Mouse (Mus musculus) cerebellum, adult (tissue): ENCODE data around the gene Grid2.
A peak's percentile ranks its signal among the peaks of the same experiment; 100 is the strongest.

ENCODE experiments used
- ATAC-seq: cut with Nextera tagmentation; 2 replicates; pipeline ENCODE4 v1.9.2; 2017; ENCODE audit warnings: mild to moderate bottlenecking, moderate library complexity, mixed read lengths; ENCODE audit not compliant: insufficient number of reproducible peaks, low FRiP score, low TSS enrichment

Gene Grid2

GRCm38 (mm10) chr6:64684973-64685372 lies 1429.3 kb downstream of the Grid2 start:
- ATAC-seq = no peak

- ATAC-seq = no peak
Observed at GRCm38 (mm10) chr6:64688181-64688944, 1432.7 kb downstream of the Grid2 start.

- no peak for ATAC-seq
Observed at GRCm38 (mm10) chr6:64694688-64695087, 1439.0 kb downstream of the Grid2 start.

DNA sequence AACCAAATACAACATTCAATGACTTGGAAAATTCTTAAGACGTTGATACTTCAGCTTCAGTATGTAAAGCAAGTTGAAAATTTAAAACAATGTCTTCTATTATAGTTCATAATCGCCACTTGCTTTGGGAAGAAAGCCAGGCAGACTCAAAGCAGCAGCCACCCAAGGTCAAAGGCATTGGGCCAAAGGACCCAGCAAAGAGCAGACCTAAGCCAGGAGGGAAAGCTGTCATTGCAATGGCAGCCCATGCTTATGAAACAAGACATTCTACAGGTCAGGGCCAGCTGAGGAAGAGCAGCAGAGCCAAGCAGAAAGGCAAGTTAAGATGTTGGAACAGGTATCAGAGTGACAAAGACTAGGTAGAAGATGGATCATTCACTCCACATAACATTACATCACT lies 1448.0 kb downstream of the Grid2 start:
- ATAC-seq = no peak

GRCm38 (mm10) chr6:64727751-64728403 lies 1472.2 kb downstream of the Grid2 start:
- ATAC-seq = no peak

DNA sequence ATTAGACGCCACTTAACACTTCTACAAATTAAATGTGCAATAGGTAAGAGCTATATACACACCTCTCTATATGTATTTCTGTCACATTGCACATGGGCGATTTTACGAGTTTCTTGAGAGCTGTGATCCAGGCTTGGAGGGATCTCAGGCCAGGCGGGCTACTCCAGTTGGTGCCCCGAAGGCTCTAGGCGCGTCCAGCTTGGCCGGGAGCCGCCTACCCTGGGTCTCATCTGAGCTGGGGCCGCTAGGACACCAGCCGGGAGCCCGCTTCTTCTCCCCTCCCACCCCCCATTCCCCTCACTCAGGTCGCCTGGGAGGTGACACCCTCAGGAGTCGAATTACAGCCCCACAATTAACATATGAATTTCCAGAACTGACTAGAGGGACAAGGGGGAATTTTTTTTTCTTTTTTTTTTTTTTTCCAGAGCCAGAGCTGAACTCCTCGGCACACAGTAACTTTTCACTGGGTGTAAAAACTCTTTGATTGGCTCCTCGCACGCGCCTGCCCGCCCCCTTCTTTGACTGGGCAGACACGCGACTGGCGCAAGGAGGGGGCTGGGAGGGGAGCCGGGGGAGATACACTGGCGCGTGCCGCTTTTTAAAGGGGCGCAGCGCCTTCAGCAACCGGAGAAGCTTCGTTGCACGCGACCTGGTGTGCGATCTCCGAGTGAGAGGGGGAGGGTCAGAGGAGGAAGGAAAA lies 1473.0 kb downstream of the Grid2 start, which contains the start of gene Atoh1:
Gene Atoh1, plus strand, starts transcription at position 627 of the 700 bp plus-strand sequence.
- ATAC-seq = no peak

DNA sequence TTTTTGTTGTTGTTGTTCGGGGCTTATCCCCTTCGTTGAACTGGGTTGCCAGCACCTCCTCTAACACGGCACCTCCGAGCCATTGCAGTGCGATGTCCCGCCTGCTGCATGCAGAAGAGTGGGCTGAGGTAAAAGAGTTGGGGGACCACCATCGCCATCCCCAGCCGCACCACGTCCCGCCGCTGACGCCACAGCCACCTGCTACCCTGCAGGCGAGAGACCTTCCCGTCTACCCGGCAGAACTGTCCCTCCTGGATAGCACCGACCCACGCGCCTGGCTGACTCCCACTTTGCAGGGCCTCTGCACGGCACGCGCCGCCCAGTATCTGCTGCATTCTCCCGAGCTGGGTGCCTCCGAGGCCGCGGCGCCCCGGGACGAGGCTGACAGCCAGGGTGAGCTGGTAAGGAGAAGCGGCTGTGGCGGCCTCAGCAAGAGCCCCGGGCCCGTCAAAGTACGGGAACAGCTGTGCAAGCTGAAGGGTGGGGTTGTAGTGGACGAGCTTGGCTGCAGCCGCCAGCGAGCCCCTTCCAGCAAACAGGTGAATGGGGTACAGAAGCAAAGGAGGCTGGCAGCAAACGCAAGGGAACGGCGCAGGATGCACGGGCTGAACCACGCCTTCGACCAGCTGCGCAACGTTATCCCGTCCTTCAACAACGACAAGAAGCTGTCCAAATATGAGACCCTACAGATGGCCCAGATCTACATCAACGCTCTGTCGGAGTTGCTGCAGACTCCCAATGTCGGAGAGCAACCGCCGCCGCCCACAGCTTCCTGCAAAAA lies 1473.7 kb downstream of the Grid2 start:
- 0 out of 2 replicates have a peak, but pooled peaks have one; percentile 5 for ATAC-seq

DNA sequence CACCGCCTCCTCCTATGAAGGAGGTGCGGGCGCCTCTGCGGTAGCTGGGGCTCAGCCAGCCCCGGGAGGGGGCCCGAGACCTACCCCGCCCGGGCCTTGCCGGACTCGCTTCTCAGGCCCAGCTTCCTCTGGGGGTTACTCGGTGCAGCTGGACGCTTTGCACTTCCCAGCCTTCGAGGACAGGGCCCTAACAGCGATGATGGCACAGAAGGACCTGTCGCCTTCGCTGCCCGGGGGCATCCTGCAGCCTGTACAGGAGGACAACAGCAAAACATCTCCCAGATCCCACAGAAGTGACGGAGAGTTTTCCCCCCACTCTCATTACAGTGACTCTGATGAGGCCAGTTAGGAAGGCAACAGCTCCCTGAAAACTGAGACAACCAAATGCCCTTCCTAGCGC lies 1474.4 kb downstream of the Grid2 start:
- no peak for ATAC-seq

- ATAC-seq = no peak
Observed at GRCm38 (mm10) chr6:64730506-64731020, 1474.9 kb downstream of the Grid2 start.

GRCm38 (mm10) chr6:64731126-64731525 lies 1475.5 kb downstream of the Grid2 start:
- ATAC-seq = no peak

- ATAC-seq = no peak
Observed at GRCm38 (mm10) chr6:64731621-64732320, 1476.1 kb downstream of the Grid2 start.

GRCm38 (mm10) chr6:64733311-64733710 lies 1477.6 kb downstream of the Grid2 start:
- no peak for ATAC-seq

DNA sequence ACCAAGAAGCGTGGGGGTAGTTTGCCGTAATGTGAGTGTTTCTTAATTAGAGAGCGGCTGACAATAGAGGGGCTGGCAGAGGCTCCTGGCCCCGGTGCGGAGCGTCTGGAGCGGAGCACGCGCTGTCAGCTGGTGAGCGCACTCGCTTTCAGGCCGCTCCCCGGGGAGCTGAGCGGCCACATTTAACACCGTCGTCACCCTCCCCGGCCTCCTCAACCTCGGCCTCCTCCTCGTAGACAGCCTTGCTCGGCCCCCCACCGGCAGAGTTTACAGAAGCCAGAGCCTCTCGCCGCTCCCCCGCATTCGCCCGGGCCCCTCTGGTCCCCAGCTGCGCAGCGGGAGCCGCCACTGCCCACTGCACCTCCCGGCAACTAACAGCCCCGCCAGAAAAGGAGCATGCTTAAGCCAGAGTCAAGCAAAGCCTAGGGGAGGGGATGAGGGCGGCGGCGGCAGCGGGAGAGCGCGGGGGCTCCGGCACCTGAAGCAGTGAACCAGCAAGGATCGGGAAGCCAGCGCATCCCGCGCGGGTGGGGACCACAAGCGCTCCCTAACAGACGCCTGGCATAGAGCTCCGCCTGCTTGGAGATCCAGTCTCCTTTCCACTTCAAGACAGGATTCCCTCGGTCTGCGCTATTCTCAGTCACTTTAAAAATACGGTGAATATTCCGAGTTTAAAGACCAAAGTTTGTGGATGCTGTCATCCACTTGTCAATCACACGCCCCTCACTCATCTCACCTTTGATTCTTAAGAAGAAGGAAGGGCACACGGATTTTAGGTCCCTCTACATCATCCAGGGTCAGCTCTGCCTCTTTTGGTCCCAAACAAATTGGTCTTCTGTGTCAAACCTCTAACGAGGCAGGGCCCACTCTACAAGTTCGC lies 1479.0 kb downstream of the Grid2 start:
- 0 out of 2 replicates have a peak, but pooled peaks have one; percentile 18 for ATAC-seq

DNA sequence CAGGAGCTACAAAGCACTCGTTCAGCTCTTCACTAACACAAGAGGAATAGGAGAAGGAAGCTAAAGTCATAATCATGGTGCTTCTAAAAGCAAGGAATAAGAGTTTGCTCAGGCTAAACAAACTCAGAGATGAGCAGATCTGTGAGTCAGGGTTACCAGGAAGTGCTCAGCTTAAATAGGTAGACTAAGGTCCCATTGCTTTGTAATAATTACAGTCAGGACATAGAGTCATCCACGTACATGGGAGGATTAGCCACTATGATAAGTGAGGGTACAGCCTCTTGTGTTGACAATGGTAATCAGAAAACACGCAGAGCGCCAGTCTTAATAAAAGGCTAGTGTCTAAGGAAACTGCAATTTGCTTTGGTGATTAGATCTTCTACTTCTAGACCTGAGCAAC lies 1480.6 kb downstream of the Grid2 start:
- no peak for ATAC-seq

GRCm38 (mm10) chr6:64742915-64743489 lies 1487.3 kb downstream of the Grid2 start:
- ATAC-seq = no peak
